Mouse (Mus musculus) kidney, postnatal 10 days (tissue): ENCODE measurements around the gene Socs5.

Experiments
- DNase-seq: peaks from one replicate; pipeline ENCODE4 v3.0.0; 2021; ENCODE audit warnings: mixed read lengths

Socs5 gene

DNA sequence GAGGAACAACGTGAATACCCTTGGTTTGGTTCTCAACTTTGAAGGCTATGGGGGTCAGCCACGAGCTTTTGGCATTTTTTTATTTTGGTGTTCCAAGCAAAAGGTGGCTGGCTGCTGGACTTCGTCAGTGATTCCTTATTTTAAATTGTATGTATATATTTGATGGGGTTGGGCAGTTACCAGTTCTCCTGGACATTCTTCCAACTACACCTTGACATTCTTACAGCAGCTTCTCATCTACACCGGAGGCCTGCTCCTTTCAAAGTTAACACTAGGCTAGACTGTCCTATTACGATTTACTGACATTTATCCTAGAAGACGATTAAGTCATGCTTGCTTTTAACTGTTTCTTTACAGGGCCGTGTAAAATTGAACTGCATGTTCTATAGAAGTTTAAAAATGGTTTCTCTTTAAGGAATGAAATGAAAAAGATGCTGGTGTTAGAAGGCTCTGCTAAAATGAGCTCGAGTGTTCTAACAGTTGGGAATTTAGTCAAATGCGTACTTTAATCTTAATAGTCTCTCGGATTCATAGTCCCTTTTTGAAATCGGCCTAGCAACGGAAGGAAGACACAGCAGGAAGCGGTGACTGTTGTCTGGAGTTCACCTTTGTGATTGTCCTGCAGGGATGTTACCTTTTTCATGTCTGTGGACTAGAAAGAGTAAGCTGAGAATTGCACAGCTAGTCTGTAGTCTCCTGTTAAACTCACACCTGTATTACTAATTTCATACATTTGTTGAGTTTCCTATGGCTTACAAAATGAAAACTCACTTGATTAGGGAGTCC is 1.2 kb downstream of the Socs5 start:
- DNase-seq, result no peak

DNA sequence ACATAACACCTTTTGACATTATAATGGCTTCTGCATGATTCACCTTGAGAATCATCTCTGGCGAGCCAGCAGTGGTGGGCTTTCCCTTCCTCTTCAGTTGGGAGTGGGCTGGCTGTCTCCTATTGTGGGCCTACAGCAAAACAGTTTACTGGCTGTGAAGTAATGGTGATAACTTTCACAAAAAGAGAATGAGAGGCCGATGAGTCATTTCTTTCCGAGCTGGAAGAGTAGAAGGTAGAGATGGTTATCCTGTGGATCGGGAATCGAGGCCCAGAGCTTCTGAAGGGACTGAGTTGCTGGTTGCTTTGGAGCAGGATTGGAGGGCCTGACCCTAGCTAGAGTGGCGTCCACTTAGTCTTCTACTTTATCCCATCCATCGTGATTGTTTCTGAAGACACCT is 2.0 kb downstream of the Socs5 start:
- no peak for DNase-seq

DNA sequence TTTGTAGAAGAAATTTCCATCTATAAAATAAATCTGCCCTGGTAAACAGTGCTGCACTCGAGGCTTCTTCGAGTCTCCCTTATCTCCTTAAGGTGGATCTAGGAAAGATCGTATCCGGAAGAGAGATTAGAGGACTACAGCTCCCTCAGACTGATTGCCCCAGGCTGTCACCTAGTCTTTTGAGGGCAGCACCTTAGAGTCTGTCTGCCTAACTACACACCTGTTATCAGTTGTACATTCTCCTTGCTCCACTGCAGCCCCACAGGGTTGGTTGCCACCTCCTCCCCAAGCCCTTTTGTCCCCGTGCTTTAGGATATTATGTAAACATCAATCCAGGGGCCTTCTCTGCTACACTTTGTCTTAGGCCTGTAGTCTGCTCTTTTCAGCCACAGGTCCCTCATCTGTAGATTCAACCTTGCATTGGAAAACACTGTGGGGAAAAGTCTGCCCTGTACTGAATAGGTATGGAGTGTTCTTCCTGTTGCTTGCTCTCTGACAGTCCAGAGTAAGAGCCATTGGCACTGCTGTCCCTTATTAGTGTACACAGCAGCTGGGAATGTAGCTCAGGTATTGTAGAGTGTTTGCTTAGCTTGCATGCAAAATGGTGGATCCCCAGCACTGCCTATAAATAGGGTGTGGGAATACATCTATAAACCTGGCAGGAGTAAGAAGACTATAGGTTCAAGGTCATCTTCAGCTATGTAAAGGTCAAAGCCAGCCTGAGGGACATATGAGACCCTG is 5.5 kb downstream of the Socs5 start:
- no peak for DNase-seq

- DNase-seq, result no peak
These were observed 8.1 kb downstream of the Socs5 start for GRCm38 (mm10) chr17:87115615-87116014.

GRCm38 (mm10) chr17:87118966-87119526 is 11.6 kb downstream of the Socs5 start:
- DNase-seq, result no peak

GRCm38 (mm10) chr17:87125344-87125743 is 17.9 kb downstream of the Socs5 start:
- DNase-seq, result peak; percentile 52

- no peak for DNase-seq
These were observed 24.8 kb downstream of the Socs5 start for GRCm38 (mm10) chr17:87132258-87132657.

DNA sequence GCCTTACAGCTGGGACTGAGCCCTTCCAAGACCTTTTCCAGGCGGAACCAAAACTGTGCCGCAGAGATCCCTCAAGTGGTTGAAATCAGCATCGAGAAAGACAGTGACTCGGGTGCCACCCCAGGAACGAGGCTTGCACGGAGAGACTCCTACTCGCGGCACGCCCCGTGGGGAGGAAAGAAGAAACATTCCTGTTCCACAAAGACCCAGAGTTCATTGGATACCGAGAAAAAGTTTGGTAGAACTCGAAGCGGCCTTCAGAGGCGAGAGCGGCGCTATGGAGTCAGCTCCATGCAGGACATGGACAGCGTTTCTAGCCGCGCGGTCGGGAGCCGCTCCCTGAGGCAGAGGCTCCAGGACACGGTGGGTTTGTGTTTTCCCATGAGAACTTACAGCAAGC is 26.3 kb downstream of the Socs5 start:
- peak; percentile 48 for DNase-seq

DNA sequence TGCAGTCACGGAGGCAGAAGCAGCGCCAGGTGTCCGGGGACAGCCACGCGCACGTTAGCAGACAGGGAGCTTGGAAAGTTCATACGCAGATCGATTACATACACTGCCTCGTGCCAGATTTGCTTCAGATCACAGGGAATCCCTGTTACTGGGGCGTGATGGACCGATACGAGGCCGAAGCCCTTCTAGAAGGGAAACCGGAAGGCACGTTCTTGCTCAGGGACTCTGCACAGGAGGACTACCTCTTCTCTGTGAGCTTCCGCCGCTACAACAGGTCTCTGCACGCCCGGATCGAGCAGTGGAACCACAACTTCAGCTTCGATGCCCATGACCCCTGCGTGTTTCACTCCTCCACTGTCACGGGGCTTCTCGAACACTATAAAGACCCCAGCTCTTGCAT is 27.2 kb downstream of the Socs5 start:
- DNase-seq, result no peak

DNA sequence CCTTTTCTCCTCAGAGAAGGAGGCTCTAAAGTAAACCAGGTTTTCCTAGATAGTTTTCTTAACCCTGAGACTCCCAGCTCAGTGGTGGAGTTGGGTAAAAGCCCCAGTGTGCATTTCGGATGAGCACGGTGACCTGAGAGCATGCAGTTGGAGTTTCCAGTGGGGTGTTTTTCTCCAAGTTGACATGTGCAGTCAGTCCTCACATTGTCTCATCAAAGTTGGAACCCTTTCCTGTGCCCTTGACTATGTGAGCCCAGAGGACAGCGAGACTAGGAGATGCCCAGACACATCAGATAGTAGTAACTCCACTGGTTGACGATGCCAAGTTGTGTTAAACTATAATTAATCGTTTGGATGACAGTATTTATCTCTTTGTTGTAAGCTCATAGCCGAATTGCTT is 28.3 kb downstream of the Socs5 start:
- DNase-seq, result no peak

- no peak for DNase-seq
These were observed 33.9 kb downstream of the Socs5 start for GRCm38 (mm10) chr17:87141188-87141935.

DNA sequence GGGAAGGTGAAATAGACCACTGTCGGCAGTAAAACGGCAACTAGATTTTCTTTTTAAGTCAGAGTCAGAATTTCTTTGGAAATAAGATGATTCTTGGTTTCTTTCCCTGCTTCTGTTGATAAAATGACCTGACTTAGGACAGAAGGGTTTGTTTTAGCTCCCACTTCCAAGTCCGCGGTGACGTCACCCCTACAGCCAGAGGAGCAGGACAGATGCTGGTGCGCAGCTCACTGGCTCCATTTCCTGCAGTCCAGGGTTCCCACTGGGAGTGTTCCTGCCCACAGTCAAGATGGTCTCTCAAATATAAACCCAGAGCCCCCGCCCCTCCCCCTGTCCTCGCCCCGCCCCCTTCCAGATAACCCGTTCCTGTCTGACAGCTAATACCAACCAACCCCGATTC is 34.8 kb downstream of the Socs5 start:
- DNase-seq, result peak; percentile 82

GRCm38 (mm10) chr17:87143186-87143585 is 35.7 kb downstream of the Socs5 start:
- DNase-seq, result no peak

- DNase-seq, result no peak
These were observed 39.0 kb downstream of the Socs5 start for GRCm38 (mm10) chr17:87146415-87147021.

GRCm38 (mm10) chr17:87149762-87150161 is 42.3 kb downstream of the Socs5 start:
- DNase-seq, result no peak

DNA sequence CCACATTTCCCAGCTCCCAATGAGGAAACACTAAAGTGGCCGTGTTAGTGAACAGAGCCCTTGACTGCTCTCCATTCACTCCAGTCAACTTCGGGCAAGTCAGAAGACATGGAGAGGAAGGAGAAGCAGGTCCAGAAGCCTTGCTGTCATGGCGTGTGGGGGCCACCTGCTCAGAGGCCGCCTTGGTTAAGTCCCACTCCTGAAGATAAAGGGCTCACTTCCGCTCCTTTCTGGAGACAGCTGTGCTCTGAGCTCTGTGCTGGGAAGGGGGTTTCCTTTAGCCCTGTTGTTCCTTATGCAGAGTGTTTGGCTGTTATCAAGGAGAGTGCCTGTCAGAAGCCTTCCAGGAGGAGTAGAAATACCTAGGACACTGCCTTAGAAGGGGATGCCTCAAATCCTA is 45.5 kb downstream of the Socs5 start:
- DNase-seq, result no peak

DNA sequence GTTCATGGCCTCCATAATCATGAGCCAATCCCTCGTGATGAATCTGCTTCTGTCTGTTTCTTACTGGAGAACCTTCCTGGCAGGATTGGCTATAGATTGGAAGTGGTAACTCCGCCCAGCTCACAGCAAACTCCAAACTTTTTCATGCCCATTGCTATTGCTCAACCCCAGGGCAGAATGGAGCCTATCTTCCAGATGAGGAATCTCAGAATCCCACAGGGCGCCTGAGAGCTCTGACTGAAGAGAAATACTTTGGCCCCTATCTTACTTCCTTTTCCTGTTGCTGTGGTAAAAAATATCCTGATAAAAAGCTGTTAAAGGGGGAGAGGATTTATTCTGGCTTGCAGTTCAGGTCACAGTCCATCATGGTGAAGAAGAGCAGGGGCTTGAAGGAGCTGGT is 48.2 kb downstream of the Socs5 start:
- no peak for DNase-seq

- DNase-seq, result no peak
These were observed 50.3 kb downstream of the Socs5 start for GRCm38 (mm10) chr17:87157739-87158138.

- DNase-seq, result no peak
These were observed 51.1 kb downstream of the Socs5 start for GRCm38 (mm10) chr17:87158597-87158996.

GRCm38 (mm10) chr17:87160270-87160669 is 52.8 kb downstream of the Socs5 start:
- DNase-seq, result no peak

DNA sequence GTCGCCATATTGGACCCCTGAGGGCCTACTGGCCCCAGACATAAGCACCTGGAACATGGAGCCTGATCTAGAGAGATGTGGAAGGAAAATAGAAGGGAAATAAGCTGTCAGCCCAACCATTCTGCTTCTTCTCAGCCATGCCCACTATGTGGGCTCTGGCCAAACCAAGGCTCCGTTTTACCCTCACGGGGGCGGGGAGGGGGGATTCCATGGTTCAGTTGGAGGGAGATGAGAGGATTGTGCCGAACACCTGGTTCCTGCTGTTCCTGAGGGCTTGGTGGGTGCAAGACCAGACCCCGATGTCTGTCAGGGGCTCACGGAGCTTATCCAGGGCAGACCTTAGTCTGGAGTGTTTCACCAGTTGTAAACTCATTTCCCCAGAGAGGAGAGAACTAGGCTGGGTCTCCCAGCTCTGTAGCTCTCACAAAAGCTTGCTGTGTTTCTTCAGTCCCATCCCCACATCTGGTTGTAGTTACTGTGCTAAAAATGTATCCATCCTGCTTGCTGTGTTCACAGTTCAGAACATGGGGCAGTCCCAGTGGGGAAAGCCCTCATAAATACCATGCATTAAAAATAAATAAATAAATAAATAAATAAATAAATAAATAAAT is 56.9 kb downstream of the Socs5 start:
- no peak for DNase-seq

DNA sequence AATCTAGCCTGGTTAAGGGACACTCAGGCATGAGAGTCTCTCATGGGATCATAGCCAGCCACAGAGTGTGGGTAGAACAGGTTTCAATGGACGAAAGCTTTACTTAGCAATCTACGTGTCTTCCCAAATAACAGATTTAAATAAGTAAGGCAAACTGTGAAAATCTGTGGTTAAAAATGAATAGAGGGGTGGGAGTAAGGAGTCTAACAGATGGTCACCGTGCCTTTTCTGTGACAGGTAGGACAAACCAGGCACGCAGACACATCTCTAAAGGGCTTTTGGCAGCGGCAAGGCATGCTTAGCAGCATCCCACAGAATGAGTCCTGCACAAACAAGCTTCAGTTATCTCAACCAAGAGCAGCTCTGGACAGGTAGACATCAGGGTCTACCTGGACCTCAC is 59.9 kb downstream of the Socs5 start:
- no peak for DNase-seq
